Mouse (Mus musculus): ENCODE measurements around the gene Grm6.

The Grm6 gene

DNA sequence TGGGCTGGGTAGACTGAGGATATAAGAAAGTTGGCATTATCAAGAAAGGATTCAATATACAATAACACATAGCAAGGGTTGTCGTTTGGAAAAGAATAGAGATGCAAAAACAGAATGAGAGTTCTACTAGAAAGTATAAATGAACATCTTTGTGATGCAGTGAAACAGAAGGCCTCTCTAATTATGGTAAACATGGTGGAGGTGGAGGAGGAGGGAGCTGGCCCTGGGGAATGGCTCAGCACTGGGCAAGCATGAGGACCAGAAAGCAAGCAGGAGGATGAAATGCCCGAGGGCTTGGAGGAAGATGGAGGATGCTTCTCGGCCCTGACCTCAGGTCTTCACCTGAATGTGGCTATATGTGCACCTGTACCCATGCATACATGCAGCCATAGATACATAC lies 64.0 kb downstream of the Grm6 start:
- DNase-seq (ENCODE audit: low read depth, low spot score): no peak

Data from R1 (cell line).